Mouse (Mus musculus): ENCODE results near the gene Tubb2a. TPM values are rescaled to one million over a fixed set of nuclear protein-coding genes. Genes with fewer than 3 reads are reported as not detected.

The Tubb2a gene
- 66.2 and 68.2 TPM in 2 replicates for polyA plus RNA-seq (2015; fragmentation: Nextera tagmentation; extraction: Ambion mirVana)

DNA sequence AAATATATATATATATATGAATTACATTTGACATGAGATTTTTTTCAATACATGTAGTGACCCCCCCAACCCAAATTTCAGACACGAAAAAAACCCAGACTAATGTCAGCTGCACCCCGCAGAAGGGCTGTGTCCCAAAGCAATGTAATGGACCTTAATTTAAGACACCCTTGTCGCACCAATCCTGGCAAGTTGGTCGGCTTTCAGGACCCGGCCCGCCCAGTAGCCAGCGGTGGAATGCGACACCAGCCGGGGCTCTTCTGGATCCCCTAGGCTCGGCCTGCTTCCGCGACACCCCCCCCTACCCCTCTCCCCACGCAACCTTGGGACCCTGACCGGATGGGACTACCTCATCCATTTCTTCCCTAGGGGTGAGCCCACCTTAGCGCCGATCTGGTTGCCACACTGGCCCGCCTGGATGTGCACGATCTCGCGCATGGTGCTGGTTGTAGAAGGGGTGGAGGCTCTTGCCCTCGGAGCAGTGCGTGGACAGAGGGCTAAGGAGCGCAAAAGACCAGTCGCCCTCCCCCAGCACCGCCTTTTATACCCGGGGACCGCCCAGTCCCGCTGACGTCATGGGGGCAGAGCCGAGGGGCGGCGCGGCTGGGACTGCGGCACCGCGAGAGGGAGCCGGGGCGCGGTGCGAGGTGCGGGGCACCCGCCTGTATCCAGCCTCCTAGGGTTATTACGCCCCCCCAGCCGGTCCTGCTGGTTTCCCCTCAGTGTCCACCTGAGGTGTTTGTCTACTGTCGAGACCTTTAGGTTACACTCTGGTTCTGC is at the start of gene Tubb2a:
TSS of gene Tubb2a (minus strand) at position 516 of the 780 bp plus-strand sequence.
- H3K4me2 ChIP-seq (ENCODE audit: low read depth, low read length), result peak within 1 kb of the TSS; percentile 92
- peak; percentile 91 for ATAC-seq (ENCODE audit: low read depth)
- WGBS (ENCODE audit: insufficient replicate concordance), result 1% methylated on average over 44 of the region's 45 CpGs

DNA sequence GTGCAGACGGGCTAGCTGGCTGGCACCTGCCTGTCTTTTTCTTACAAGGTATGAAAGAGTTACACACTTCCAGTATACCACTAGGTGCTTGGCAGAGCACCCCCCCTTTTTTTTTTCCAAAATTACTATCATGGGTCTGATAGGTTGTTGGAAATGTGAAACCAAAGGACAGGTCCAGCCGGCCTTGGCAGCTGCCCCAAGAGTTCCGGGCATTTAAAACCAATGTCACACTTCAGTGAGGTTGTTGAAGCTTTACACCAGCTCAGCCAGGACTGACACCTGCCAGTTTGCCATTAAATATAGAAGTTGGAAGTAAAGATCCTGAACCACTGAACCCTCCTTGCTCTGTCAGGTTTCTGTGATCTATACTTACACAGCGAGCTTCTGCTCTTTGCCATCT is 47.9 kb upstream of the Tubb2a start:
- Histone ChIP-seq H3K4me1 (ENCODE audit: control insufficient read depth, low read depth, low read length) (peaks cover 10% of the 10 kb centered on the region), H3K4me3 (ENCODE audit: low read depth, low read length) (no peak overlapping the region), H3K4me2 (ENCODE audit: low read depth, low read length) (no peak overlapping the region), H3K36me3 (ENCODE audit: control insufficient read depth, insufficient read depth) (no peaks in the 10 kb centered on the region), H3K9me3 (replicated peaks; ENCODE audit: control insufficient read depth, low read length) (no peaks in the 10 kb centered on the region), H3K27me3 (ENCODE audit: control insufficient read depth, insufficient read depth, low read depth, low read length) (peaks cover 22% of the 10 kb centered on the region), H3K9ac (ENCODE audit: low read depth, low read length) (no peak overlapping the region), H3K27ac (ENCODE audit: low read length) (no peak overlapping the region)
- ATAC-seq (ENCODE audit: low read depth), result no peak
- WGBS (ENCODE audit: insufficient replicate concordance), result 61% methylated on average over 4 of the region's 4 CpGs

More for the DNA sequence above, at the start of gene Tubb2a:
- H3K9me3 ChIP-seq (replicated peaks; ENCODE audit: control insufficient read depth, low read length), result no peaks in the 10 kb centered on the region
- peak within 1 kb of the TSS; percentile 83 for H3K9ac ChIP-seq (ENCODE audit: low read depth, low read length)
- peaks cover 19% of the 10 kb centered on the region for H3K4me1 ChIP-seq (ENCODE audit: control insufficient read depth, low read depth, low read length)
- H3K27ac ChIP-seq (ENCODE audit: low read length), result peak within 1 kb of the TSS; percentile 70
- H3K27me3 ChIP-seq (ENCODE audit: control insufficient read depth, insufficient read depth, low read depth, low read length), result no peaks in the 10 kb centered on the region
- no peaks in the 10 kb centered on the region for H3K36me3 ChIP-seq (ENCODE audit: control insufficient read depth, insufficient read depth)
- H3K4me3 ChIP-seq (ENCODE audit: low read depth, low read length), result peak within 1 kb of the TSS; percentile 78

DNA sequence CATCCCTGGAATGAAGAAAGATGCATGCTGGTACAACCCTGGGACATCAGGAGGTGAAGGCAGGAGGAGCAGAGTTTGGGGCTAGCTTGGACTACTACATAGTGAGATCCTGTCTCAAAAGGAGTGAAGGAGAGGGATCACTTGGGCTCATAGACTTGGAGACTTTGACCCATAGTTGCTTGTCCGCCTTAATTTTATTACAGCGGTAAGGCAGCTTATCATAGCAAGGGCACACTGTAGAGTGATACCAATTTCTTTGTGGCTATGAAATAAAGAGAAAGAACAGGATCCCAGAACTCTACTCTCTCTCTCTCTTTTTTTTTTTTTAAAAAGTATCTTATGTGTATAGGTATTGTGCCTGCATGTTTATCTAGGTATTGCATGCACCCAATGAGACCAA is 42.7 kb upstream of the Tubb2a start:
- Histone ChIP-seq H3K9ac (ENCODE audit: low read depth, low read length) (no peak overlapping the region), H3K27me3 (ENCODE audit: control insufficient read depth, insufficient read depth, low read depth, low read length) (no peaks in the 10 kb centered on the region), H3K4me3 (ENCODE audit: low read depth, low read length) (no peak overlapping the region), H3K9me3 (replicated peaks; ENCODE audit: control insufficient read depth, low read length) (no peaks in the 10 kb centered on the region), H3K36me3 (ENCODE audit: control insufficient read depth, insufficient read depth) (no peaks in the 10 kb centered on the region), H3K27ac (ENCODE audit: low read length) (no peak overlapping the region), H3K4me1 (ENCODE audit: control insufficient read depth, low read depth, low read length) (peaks cover 7% of the 10 kb centered on the region), H3K4me2 (ENCODE audit: low read depth, low read length) (no peak overlapping the region)
- WGBS (ENCODE audit: insufficient replicate concordance), result 76% methylated on average over 2 of the region's 2 CpGs
- no peak for ATAC-seq (ENCODE audit: low read depth)

DNA sequence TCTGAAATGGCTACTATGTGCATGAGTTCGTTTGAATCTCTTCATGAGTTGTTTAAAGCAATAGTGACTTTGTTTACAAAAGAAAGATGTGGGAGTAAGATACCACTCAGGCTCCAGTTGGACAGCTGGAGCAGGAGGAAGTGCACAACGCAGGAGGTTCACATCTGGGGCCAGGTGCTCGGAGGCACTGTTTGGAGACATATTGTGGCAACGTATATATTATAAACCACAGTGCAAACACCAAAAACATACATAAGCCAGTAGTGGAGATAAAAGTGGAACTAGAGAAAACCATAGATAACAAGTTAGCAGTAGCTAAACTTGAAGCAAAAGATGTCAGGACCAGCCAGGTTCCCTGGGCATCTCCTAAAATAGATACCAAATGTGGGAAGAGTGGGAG is 41.6 kb upstream of the Tubb2a start:
- WGBS (ENCODE audit: insufficient replicate concordance), result 13% methylated on average over 4 of the region's 4 CpGs
- H3K4me2 ChIP-seq (ENCODE audit: low read depth, low read length), result no peak overlapping the region
- H3K27ac ChIP-seq (ENCODE audit: low read length), result no peak overlapping the region
- H3K27me3 ChIP-seq (ENCODE audit: control insufficient read depth, insufficient read depth, low read depth, low read length), result no peaks in the 10 kb centered on the region
- no peaks in the 10 kb centered on the region for H3K36me3 ChIP-seq (ENCODE audit: control insufficient read depth, insufficient read depth)
- H3K4me1 ChIP-seq (ENCODE audit: control insufficient read depth, low read depth, low read length), result peaks cover 7% of the 10 kb centered on the region
- no peaks in the 10 kb centered on the region for H3K9me3 ChIP-seq (replicated peaks; ENCODE audit: control insufficient read depth, low read length)
- H3K4me3 ChIP-seq (ENCODE audit: low read depth, low read length), result no peak overlapping the region
- no peak overlapping the region for H3K9ac ChIP-seq (ENCODE audit: low read depth, low read length)
- ATAC-seq (ENCODE audit: low read depth), result no peak

DNA sequence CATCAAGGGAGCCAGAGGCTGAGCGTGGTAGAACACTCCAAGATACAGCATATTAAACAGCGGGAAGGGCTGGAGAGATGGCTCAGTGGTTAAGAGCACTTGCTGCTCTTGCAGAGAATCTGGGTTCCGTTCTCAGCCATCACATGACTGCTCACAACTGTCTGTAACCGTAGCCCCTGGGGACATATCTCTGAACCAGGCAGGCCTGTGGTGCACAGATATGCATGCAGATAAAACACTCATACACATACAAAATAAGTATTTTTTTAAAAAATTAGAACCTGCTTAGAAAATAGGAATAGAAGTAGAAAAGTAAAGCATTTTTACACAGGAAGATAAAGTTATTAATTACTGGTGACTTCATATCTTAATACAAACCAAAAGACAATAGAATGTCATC is 41.0 kb upstream of the Tubb2a start:
- no peaks in the 10 kb centered on the region for H3K36me3 ChIP-seq (ENCODE audit: control insufficient read depth, insufficient read depth)
- WGBS (ENCODE audit: insufficient replicate concordance), result 19% methylated on average over 4 of the region's 4 CpGs
- peak; percentile 75 for ATAC-seq (ENCODE audit: low read depth)
- H3K4me3 ChIP-seq (ENCODE audit: low read depth, low read length), result no peak overlapping the region
- peaks cover 7% of the 10 kb centered on the region for H3K4me1 ChIP-seq (ENCODE audit: control insufficient read depth, low read depth, low read length)
- H3K27ac ChIP-seq (ENCODE audit: low read length), result no peak overlapping the region
- H3K9ac ChIP-seq (ENCODE audit: low read depth, low read length), result no peak overlapping the region
- H3K4me2 ChIP-seq (ENCODE audit: low read depth, low read length), result peak overlapping the region; percentile 10; the same call in 1 of the 2 replicates
- H3K9me3 ChIP-seq (replicated peaks; ENCODE audit: control insufficient read depth, low read length), result no peaks in the 10 kb centered on the region
- no peaks in the 10 kb centered on the region for H3K27me3 ChIP-seq (ENCODE audit: control insufficient read depth, insufficient read depth, low read depth, low read length)

DNA sequence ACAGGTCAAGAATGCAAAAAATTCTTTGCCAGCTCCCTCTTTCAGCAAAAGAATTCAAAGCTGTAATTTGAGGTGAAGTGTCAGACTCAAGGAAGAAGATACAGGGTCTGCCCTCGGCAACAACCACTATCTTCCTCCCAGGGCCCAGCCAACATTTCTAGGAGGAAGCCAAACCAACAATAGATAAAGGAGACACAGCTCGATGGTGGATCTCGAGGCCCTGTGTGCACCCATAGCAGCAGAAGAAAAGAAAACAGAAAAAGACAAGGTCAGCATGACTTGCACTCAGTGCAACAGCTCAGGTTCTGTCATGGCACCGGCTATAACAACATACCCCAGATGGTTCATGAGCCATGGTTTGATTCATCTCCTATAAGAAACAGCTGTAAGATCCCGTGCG is 38.7 kb upstream of the Tubb2a start:
- Histone ChIP-seq H3K4me2 (ENCODE audit: low read depth, low read length) (no peak overlapping the region), H3K4me1 (ENCODE audit: control insufficient read depth, low read depth, low read length) (peaks cover 7% of the 10 kb centered on the region), H3K9ac (ENCODE audit: low read depth, low read length) (no peak overlapping the region), H3K27me3 (ENCODE audit: control insufficient read depth, insufficient read depth, low read depth, low read length) (no peaks in the 10 kb centered on the region), H3K27ac (ENCODE audit: low read length) (no peak overlapping the region), H3K4me3 (ENCODE audit: low read depth, low read length) (no peak overlapping the region), H3K36me3 (ENCODE audit: control insufficient read depth, insufficient read depth) (no peaks in the 10 kb centered on the region), H3K9me3 (replicated peaks; ENCODE audit: control insufficient read depth, low read length) (no peaks in the 10 kb centered on the region)
- no peak for ATAC-seq (ENCODE audit: low read depth)
- 39% methylated on average over 6 of the region's 6 CpGs for WGBS (ENCODE audit: insufficient replicate concordance)

DNA sequence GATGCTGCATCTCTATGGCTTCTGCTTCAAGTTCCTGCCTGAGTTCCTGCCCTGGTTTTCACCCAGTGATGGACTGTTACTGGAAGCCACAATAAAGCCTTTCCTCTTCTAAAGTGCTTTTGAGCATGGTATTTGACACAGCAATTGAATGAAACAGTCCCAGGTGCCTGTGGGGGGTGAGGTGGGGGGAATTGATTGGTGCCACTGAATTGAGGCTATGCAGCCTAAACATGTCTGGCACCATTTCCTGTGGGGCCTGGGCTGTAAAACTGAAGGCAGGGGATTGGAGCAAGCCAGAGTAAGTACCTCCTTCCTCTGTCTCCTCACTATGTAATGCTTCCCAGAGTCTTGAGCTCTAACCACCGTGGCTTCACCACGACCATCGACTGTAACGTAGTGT is 36.8 kb upstream of the Tubb2a start:
- no peaks in the 10 kb centered on the region for H3K36me3 ChIP-seq (ENCODE audit: control insufficient read depth, insufficient read depth)
- WGBS (ENCODE audit: insufficient replicate concordance), result 42% methylated on average over 4 of the region's 4 CpGs
- H3K9me3 ChIP-seq (replicated peaks; ENCODE audit: control insufficient read depth, low read length), result no peaks in the 10 kb centered on the region
- no peak overlapping the region for H3K9ac ChIP-seq (ENCODE audit: low read depth, low read length)
- H3K27me3 ChIP-seq (ENCODE audit: control insufficient read depth, insufficient read depth, low read depth, low read length), result no peaks in the 10 kb centered on the region
- H3K27ac ChIP-seq (ENCODE audit: low read length), result no peak overlapping the region
- H3K4me1 ChIP-seq (ENCODE audit: control insufficient read depth, low read depth, low read length), result peaks cover 7% of the 10 kb centered on the region
- no peak overlapping the region for H3K4me3 ChIP-seq (ENCODE audit: low read depth, low read length)
- ATAC-seq (ENCODE audit: low read depth), result no peak
- H3K4me2 ChIP-seq (ENCODE audit: low read depth, low read length), result no peak overlapping the region

DNA sequence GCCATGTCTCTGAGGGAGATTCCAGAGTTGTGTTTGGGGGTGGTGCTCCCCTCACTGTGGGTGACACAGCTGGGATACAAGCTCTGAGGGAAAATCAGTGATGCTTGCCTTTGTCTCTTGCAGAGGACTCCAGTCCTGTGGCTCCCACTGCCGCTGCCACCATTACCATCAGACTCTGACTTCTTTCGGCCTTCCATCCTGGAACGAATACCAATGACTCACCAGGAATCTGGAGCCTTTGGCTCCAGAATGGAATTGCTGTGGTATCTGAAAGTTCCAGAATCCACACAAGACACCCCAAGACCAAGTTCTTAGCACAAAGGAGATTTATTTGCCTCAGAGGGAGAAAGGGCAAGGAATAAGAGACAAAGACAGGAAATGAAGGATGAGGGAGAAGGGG is 35.3 kb upstream of the Tubb2a start:
- H3K27ac ChIP-seq (ENCODE audit: low read length), result no peak overlapping the region
- no peak overlapping the region for H3K9ac ChIP-seq (ENCODE audit: low read depth, low read length)
- H3K4me2 ChIP-seq (ENCODE audit: low read depth, low read length), result no peak overlapping the region
- H3K27me3 ChIP-seq (ENCODE audit: control insufficient read depth, insufficient read depth, low read depth, low read length), result no peaks in the 10 kb centered on the region
- H3K4me1 ChIP-seq (ENCODE audit: control insufficient read depth, low read depth, low read length), result no peaks in the 10 kb centered on the region; the same call in 1 of the 2 replicates
- no peaks in the 10 kb centered on the region for H3K36me3 ChIP-seq (ENCODE audit: control insufficient read depth, insufficient read depth)
- H3K9me3 ChIP-seq (replicated peaks; ENCODE audit: control insufficient read depth, low read length), result no peaks in the 10 kb centered on the region
- no peak for ATAC-seq (ENCODE audit: low read depth)
- no peak overlapping the region for H3K4me3 ChIP-seq (ENCODE audit: low read depth, low read length)
- WGBS (ENCODE audit: insufficient replicate concordance), result 75% methylated on average over 3 of the region's 3 CpGs

DNA sequence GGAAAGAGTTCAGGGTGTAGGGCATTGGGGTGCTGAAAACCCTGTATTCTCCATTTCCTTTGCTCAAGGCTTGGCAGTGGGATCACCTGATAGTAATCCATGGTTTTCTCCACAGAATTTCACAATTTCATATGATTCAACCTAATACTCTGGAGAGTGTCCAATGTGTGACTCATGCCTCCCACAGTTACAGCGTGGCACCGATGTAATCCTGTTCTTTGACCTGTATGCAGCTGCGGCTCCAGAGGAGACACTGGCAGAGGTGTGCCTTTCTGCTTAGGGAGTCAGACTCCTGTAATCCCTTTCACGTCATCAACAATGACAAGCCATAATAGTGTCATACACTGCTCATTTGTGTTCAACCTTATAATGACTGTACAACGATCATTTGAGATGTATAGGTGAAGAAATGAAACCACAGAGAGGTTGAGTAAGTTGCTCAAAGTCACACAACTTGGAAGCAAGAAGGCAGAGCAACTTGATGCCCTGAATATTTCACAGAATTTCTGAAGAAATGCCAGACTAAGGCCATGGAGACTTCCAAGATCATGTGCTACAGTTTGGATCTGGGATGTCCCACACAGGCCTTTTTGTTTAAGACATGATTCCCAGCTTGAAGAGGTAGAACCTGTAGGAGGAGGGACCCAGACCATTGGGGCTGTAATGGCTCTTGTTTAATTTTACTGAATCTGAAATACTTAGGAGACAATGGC is 34.7 kb upstream of the Tubb2a start:
- Histone ChIP-seq H3K27me3 (ENCODE audit: control insufficient read depth, insufficient read depth, low read depth, low read length) (no peaks in the 10 kb centered on the region), H3K9me3 (replicated peaks; ENCODE audit: control insufficient read depth, low read length) (no peaks in the 10 kb centered on the region), H3K4me2 (ENCODE audit: low read depth, low read length) (no peak overlapping the region), H3K4me1 (ENCODE audit: control insufficient read depth, low read depth, low read length) (no peaks in the 10 kb centered on the region; the same call in 1 of the 2 replicates), H3K9ac (ENCODE audit: low read depth, low read length) (no peak overlapping the region), H3K27ac (ENCODE audit: low read length) (no peak overlapping the region), H3K36me3 (ENCODE audit: control insufficient read depth, insufficient read depth) (no peaks in the 10 kb centered on the region), H3K4me3 (ENCODE audit: low read depth, low read length) (no peak overlapping the region)
- ATAC-seq (ENCODE audit: low read depth), result peak; percentile 39; the same call in 1 of the 2 replicates
- 65% methylated on average over 5 of the region's 5 CpGs for WGBS (ENCODE audit: insufficient replicate concordance)

Data from liver, embryonic 16.5 days (tissue).